8 mouse cellular contexts compared by ENCODE assay signal in genomic region chr13:91374141-91374540, GRCm38 (mm10).
DNase-seq lines count a peak whose midpoint lies in the region; ATAC-seq and TF ChIP-seq lines count a peak whose summit lies in the region.

No protein-coding gene starts in this region.

- H3K4me3 ChIP-seq in forebrain, postnatal 0 days (ENCODE audit: low read depth, low read length) = no peak overlapping the region

- TF ChIP-seq CTCF in forebrain, postnatal 0 days (IDR thresholded peaks at IDR 0.05; ENCODE audit: low read depth) = no peak

- 13% methylated on average over 3 of the region's 3 CpGs for WGBS in forebrain, postnatal 0 days

- ATAC-seq in forebrain, postnatal 0 days = 0 out of 2 replicates have a peak, but pooled peaks have one; percentile 13
- ATAC-seq in CD4-positive, CD25-positive, alpha-beta regulatory T cell, adult 4 months = no peak

- no peaks in the 10 kb centered on the region for H3K27me3 ChIP-seq in forebrain, postnatal 0 days (ENCODE audit: insufficient read depth, low read length)

- H3K4me1 ChIP-seq in forebrain, postnatal 0 days (ENCODE audit: insufficient read depth) = peaks cover 30% of the 10 kb centered on the region

- H3K27ac ChIP-seq in forebrain, postnatal 0 days (ENCODE audit: low read depth, low read length) = 0 out of 2 replicates have a peak overlapping the region, but pooled peaks have one; percentile 5

- H3K4me2 ChIP-seq in forebrain, postnatal 0 days (ENCODE audit: low read depth) = no peak overlapping the region

- H3K9ac ChIP-seq in forebrain, postnatal 0 days = no peak overlapping the region

- no peaks in the 10 kb centered on the region for H3K9me3 ChIP-seq in forebrain, postnatal 0 days (ENCODE audit: low read length)

- H3K36me3 ChIP-seq in forebrain, postnatal 0 days (ENCODE audit: insufficient read depth) = no peaks in the 10 kb centered on the region

- DNase-seq in adrenal gland, postnatal 10 days = peak; percentile 64
- no peak for DNase-seq in adrenal gland, adult 2 months
- peak; percentile 19 for DNase-seq in 3T3-L1 (ENCODE audit: low read depth, low spot score)
- peak; percentile 62 for DNase-seq in forebrain, postnatal 0 days
- peak; percentile 64 for DNase-seq in hindlimb bud, embryonic 11.5 days (ENCODE audit: extremely low spot score, low read depth, low spot score)
- DNase-seq in lung, postnatal 4 days = peak; percentile 51 to 64
- DNase-seq in B cell, adult 2 months = no peak

Comparison
In these comparisons a context has a peak if more than half of its experiments do, and no peak if none do; other contexts are left out.
1. DNase-seq: peak in adrenal gland, postnatal 10 days (single experiment), 3T3-L1 (single experiment), forebrain, postnatal 0 days (single experiment), hindlimb bud, embryonic 11.5 days (single experiment) and lung, postnatal 4 days (2 of 2); none in adrenal gland, adult 2 months (single experiment) and B cell, adult 2 months (0 of 2).